Mouse (Mus musculus) myocyte (in vitro differentiated cells): ENCODE measurements around the gene Myrfl.

Experiments
- CEBPB ChIP-seq: IDR thresholded peaks from 2 replicates; pipeline ENCODE4 v1.6.1; 2011; ENCODE audit warnings: mild to moderate bottlenecking, moderate library complexity; ENCODE audit not compliant: poor library complexity, insufficient read depth, severe bottlenecking
- E2F4 ChIP-seq: IDR thresholded peaks from one replicate; pipeline ENCODE4 v1.6.1; 2011; ENCODE audit warnings: mild to moderate bottlenecking, control low read depth, moderate library complexity; ENCODE audit not compliant: insufficient read depth
- MAX ChIP-seq: IDR thresholded peaks from one replicate; pipeline ENCODE4 v1.6.1; 2011; ENCODE audit warnings: low read depth, mild to moderate bottlenecking, control low read depth
- MYOD1 ChIP-seq, 3 experiments: IDR thresholded peaks; one replicate each; pipeline ENCODE4 v1.6.1; 2011; ENCODE audit warnings: control low read depth in 2 of 3, low read depth in 2 of 3, mild to moderate bottlenecking in 2 of 3, moderate library complexity in 1 of 3; ENCODE audit not compliant: insufficient read length in 2 of 3, control insufficient read depth in 1 of 3
- POLR2A ChIP-seq: IDR thresholded peaks from one replicate; pipeline ENCODE4 v1.6.1; 2011; ENCODE audit warnings: low read depth, mild to moderate bottlenecking, control low read depth, moderate library complexity; ENCODE audit not compliant: insufficient read length
- POLR2AphosphoS2 ChIP-seq: IDR thresholded peaks from one replicate; pipeline ENCODE4 v1.6.1; 2011; ENCODE audit warnings: low read depth, control low read depth; ENCODE audit not compliant: insufficient read length
- SRF ChIP-seq: IDR thresholded peaks from one replicate; pipeline ENCODE4 v1.6.1; 2011; ENCODE audit warnings: low read depth; ENCODE audit not compliant: control insufficient read depth, insufficient read length
- TCF12 ChIP-seq: IDR thresholded peaks from one replicate; pipeline ENCODE4 v1.6.1; 2011; ENCODE audit warnings: mild to moderate bottlenecking, control low read depth; ENCODE audit not compliant: poor library complexity, insufficient read depth, severe bottlenecking
- USF1 ChIP-seq: IDR thresholded peaks from one replicate; pipeline ENCODE4 v1.6.1; 2011; ENCODE audit warnings: low read depth, mild to moderate bottlenecking, control low read depth, moderate library complexity

GRCm38 (mm10) chr10:116913647-116914273 is 17.0 kb upstream of the Myrfl start:
- TF ChIP-seq POLR2A (no peak), USF1 (no peak), CEBPB (no peak), MYOD1 (IDR thresholded peaks at IDR 0.05; ENCODE audit: control insufficient read depth in 1 of 3, insufficient read length in 2 of 3, low read depth in 2 of 3) (no peak), TCF12 (no peak), MAX (no peak), POLR2AphosphoS2 (no peak), E2F4 (no peak), SRF (no peak)
